Mouse (Mus musculus) left cerebral cortex, adult 8-10 months (tissue): ENCODE measurements at regions not wholly inside any gene's neighbourhood (a gene's known extent, or its start where the extent isn't known, plus 50 kb on each side); places are given as distances from the start of the nearest gene placed in this dataset.
"Not testable (repeated sequence)": the region's sequence is repeated elsewhere in the genome, so short reads cannot be mapped to it uniquely, and the experiment has no call there.

Experiments used
- DNase-seq, 2 experiments: peaks; one replicate each; pipeline ENCODE4 v3.0.0; 2022; ENCODE audit warnings: low spot score in 2 of 2

GRCm38 (mm10) chr1:107677404-107677803 is 87.6 kb downstream of the Serpinb8 start:
- no peak for DNase-seq

GRCm38 (mm10) chr1:107696858-107697257 is 107.1 kb downstream of the Serpinb8 start:
- no peak for DNase-seq

- DNase-seq: no peak
Measured at GRCm38 (mm10) chr1:107706108-107706548, 116.3 kb downstream of the Serpinb8 start.

- DNase-seq: no peak
Measured at GRCm38 (mm10) chr1:107708601-107709000, 118.8 kb downstream of the Serpinb8 start.

- DNase-seq: no peak
Measured at GRCm38 (mm10) chr1:107714869-107715268, 125.1 kb downstream of the Serpinb8 start.

GRCm38 (mm10) chr1:107719304-107719703 is 129.5 kb downstream of the Serpinb8 start:
- DNase-seq: no peak

GRCm38 (mm10) chr1:107728113-107728839 is 138.5 kb downstream of the Serpinb8 start:
- DNase-seq: peak in 1 of 2 experiments; percentile 24

- no peak for DNase-seq
Measured at GRCm38 (mm10) chr1:107765307-107765706, 175.5 kb downstream of the Serpinb8 start.

- no peak for DNase-seq
Measured at GRCm38 (mm10) chr1:107767198-107767947, 177.6 kb downstream of the Serpinb8 start.

GRCm38 (mm10) chr1:107772967-107773366 is 183.2 kb downstream of the Serpinb8 start:
- DNase-seq: no peak

- DNase-seq: no peak
Measured at GRCm38 (mm10) chr1:107783079-107783478, 193.3 kb downstream of the Serpinb8 start.

GRCm38 (mm10) chr1:107805823-107806222 is 216.0 kb downstream of the Serpinb8 start:
- peak in 1 of 2 experiments; percentile 62 for DNase-seq

GRCm38 (mm10) chr1:107807367-107807766 is 217.6 kb downstream of the Serpinb8 start:
- DNase-seq: not testable (repeated sequence)

GRCm38 (mm10) chr1:107811136-107811535 is 221.3 kb downstream of the Serpinb8 start:
- DNase-seq: no peak

- DNase-seq: no peak
Measured at GRCm38 (mm10) chr1:107811859-107812258, 222.1 kb downstream of the Serpinb8 start.

GRCm38 (mm10) chr1:107837877-107838276 is 248.1 kb downstream of the Serpinb8 start:
- DNase-seq: no peak

- DNase-seq: no peak
Measured at GRCm38 (mm10) chr1:107852386-107852785, 262.6 kb downstream of the Serpinb8 start.

GRCm38 (mm10) chr1:107853001-107853400 is 263.2 kb downstream of the Serpinb8 start:
- no peak for DNase-seq

- DNase-seq: no peak
Measured at GRCm38 (mm10) chr1:107897743-107898437, 308.1 kb downstream of the Serpinb8 start.

- DNase-seq: no peak
Measured at GRCm38 (mm10) chr1:107899261-107899660, 309.5 kb downstream of the Serpinb8 start.

GRCm38 (mm10) chr1:107900449-107900848 is 310.6 kb downstream of the Serpinb8 start:
- DNase-seq: no peak

GRCm38 (mm10) chr1:107900913-107901312 is 311.1 kb downstream of the Serpinb8 start:
- no peak for DNase-seq
